Mouse (Mus musculus) limb, embryonic 15.5 days (tissue): ENCODE results near the gene Tbc1d2b. TPM values are rescaled to one million over a fixed set of nuclear protein-coding genes. Genes with fewer than 3 reads are reported as not detected.
A peak's percentile ranks its signal among the peaks of the same experiment; 100 is the strongest.

Experiments used
- ATAC-seq: fragments of 200-750 bp; cut with Nextera tagmentation; 2 replicates; pipeline ENCODE4 v1.8.0; 2017; ENCODE audit warnings: low read depth, moderate TSS enrichment; ENCODE audit not compliant: insufficient number of reproducible peaks, low FRiP score, low TSS enrichment
- H3K27ac ChIP-seq: fragments of 300-500 bp; sonication (generic); 2 replicates; pipeline ENCODE4 v1.5.1; 2015; ENCODE audit warnings: moderate library complexity, mild to moderate bottlenecking, inconsistent platforms
- H3K27me3 ChIP-seq: fragments of 300-500 bp; sonication (generic); 2 replicates; pipeline ENCODE4 v1.6.1; 2015; ENCODE audit warnings: inconsistent platforms
- H3K36me3 ChIP-seq: fragments of 300-500 bp; sonication (generic); 2 replicates; pipeline ENCODE4 v1.6.1; 2015; ENCODE audit warnings: inconsistent platforms
- H3K4me1 ChIP-seq: fragments of 300-500 bp; sonication (generic); 2 replicates; pipeline ENCODE4 v1.6.1; 2015; ENCODE audit warnings: inconsistent platforms
- H3K4me2 ChIP-seq: fragments of 300-500 bp; sonication (generic); 2 replicates; pipeline ENCODE4 v1.6.1; 2015; ENCODE audit warnings: mild to moderate bottlenecking, inconsistent platforms
- H3K4me3 ChIP-seq: fragments of 300-500 bp; sonication (generic); 2 replicates; pipeline ENCODE4 v1.5.1; 2015; ENCODE audit warnings: mild to moderate bottlenecking, inconsistent platforms
- H3K9ac ChIP-seq: fragments of 300-500 bp; sonication (generic); 2 replicates; pipeline ENCODE4 v1.6.1; 2015; ENCODE audit warnings: inconsistent platforms
- H3K9me3 ChIP-seq: fragments of 300-500 bp; sonication (generic); 2 replicates; pipeline ENCODE4 v1.6.1; 2016; ENCODE audit warnings: inconsistent platforms
- WGBS: fragments of 180-500 bp; shearing (Covaris S2); methylation state at CpG from one replicate; pipeline ENCODE4 v1.1.7; 2015; 5-methylcytosine and 5-hydroxymethylcytosine counted together
- polyA plus RNA-seq: library from polyadenylated mRNA; unstranded; fragments of >200 nt; fragmentation: Nextera tagmentation; extraction: Ambion mirVana; gene quantifications from 2 replicates; pipeline ENCODE4 v1.2.1, GENCODE M21; 2015

Tbc1d2b gene
- polyA plus RNA-seq, 1 experiment from 2014 or later = 16.3 TPM

GRCm38 (mm10) chr9:90179409-90179808, 91.2 kb downstream of the Tbc1d2b start:
- no peak for ATAC-seq
- no peak overlapping the region for H3K27ac ChIP-seq
- H3K27me3 ChIP-seq = no peaks in the 10 kb centered on the region
- H3K9ac ChIP-seq = no peak overlapping the region
- no peaks in the 10 kb centered on the region for H3K9me3 ChIP-seq
- no peak overlapping the region for H3K4me3 ChIP-seq
- H3K36me3 ChIP-seq = peaks cover 33% of the 10 kb centered on the region
- H3K4me1 ChIP-seq = 0 out of 2 replicates have a peak, but pooled peaks cover 4% of the 10 kb centered on the region
- no peak overlapping the region for H3K4me2 ChIP-seq
- 85% methylated on average over 5 of the region's 5 CpGs for WGBS

GRCm38 (mm10) chr9:90173330-90173729, 97.3 kb downstream of the Tbc1d2b start:
- ATAC-seq = no peak

GRCm38 (mm10) chr9:90172528-90173321, 97.9 kb downstream of the Tbc1d2b start:
- no peaks in the 10 kb centered on the region for H3K9me3 ChIP-seq
- no peaks in the 10 kb centered on the region for H3K27me3 ChIP-seq
- no peak overlapping the region for H3K9ac ChIP-seq
- H3K4me2 ChIP-seq = no peak overlapping the region
- no peaks in the 10 kb centered on the region for H3K4me1 ChIP-seq
- no peak overlapping the region for H3K27ac ChIP-seq
- H3K36me3 ChIP-seq = peaks cover 42% of the 10 kb centered on the region
- no peak overlapping the region for H3K4me3 ChIP-seq
- ATAC-seq = no peak
- 73% methylated on average over 8 of the region's 8 CpGs for WGBS

More at GRCm38 (mm10) chr9:90173330-90173729, 97.3 kb downstream of the Tbc1d2b start:
- Histone ChIP-seq H3K9me3 (no peaks in the 10 kb centered on the region), H3K4me1 (no peaks in the 10 kb centered on the region), H3K9ac (no peak overlapping the region), H3K4me2 (no peak overlapping the region), H3K36me3 (peaks cover 48% of the 10 kb centered on the region), H3K27ac (no peak overlapping the region), H3K4me3 (no peak overlapping the region), H3K27me3 (no peaks in the 10 kb centered on the region)
- WGBS = 67% methylated on average over 3 of the region's 3 CpGs

GRCm38 (mm10) chr9:90171421-90171820, 99.2 kb downstream of the Tbc1d2b start:
- no peak overlapping the region for H3K4me2 ChIP-seq
- ATAC-seq = no peak
- no peak overlapping the region for H3K27ac ChIP-seq
- WGBS = 93% methylated on average over 19 of the region's 19 CpGs
- H3K4me1 ChIP-seq = no peaks in the 10 kb centered on the region
- H3K4me3 ChIP-seq = no peak overlapping the region
- H3K9ac ChIP-seq = no peak overlapping the region
- no peaks in the 10 kb centered on the region for H3K27me3 ChIP-seq
- H3K9me3 ChIP-seq = no peaks in the 10 kb centered on the region
- peaks cover 37% of the 10 kb centered on the region for H3K36me3 ChIP-seq

GRCm38 (mm10) chr9:90169965-90170364, 100.6 kb downstream of the Tbc1d2b start:
- H3K4me2 ChIP-seq = no peak overlapping the region
- 56% methylated on average over 4 of the region's 4 CpGs for WGBS
- no peaks in the 10 kb centered on the region for H3K9me3 ChIP-seq

GRCm38 (mm10) chr9:90166615-90167014, 104.0 kb downstream of the Tbc1d2b start:
- no peak for ATAC-seq
- WGBS = 71% methylated on average over 5 of the region's 5 CpGs
- no peak overlapping the region for H3K9ac ChIP-seq
- H3K27ac ChIP-seq = no peak overlapping the region
- no peaks in the 10 kb centered on the region for H3K27me3 ChIP-seq
- H3K4me1 ChIP-seq = peaks cover 12% of the 10 kb centered on the region
- H3K4me2 ChIP-seq = no peak overlapping the region
- H3K4me3 ChIP-seq = no peak overlapping the region
- H3K9me3 ChIP-seq = no peaks in the 10 kb centered on the region
- 0 out of 2 replicates have a peak, but pooled peaks cover 1% of the 10 kb centered on the region for H3K36me3 ChIP-seq

More at GRCm38 (mm10) chr9:90169965-90170364, 100.6 kb downstream of the Tbc1d2b start:
- H3K27ac ChIP-seq = no peak overlapping the region
- no peak overlapping the region for H3K4me3 ChIP-seq
- H3K9ac ChIP-seq = no peak overlapping the region
- H3K4me1 ChIP-seq = no peaks in the 10 kb centered on the region
- no peak for ATAC-seq
- peaks cover 30% of the 10 kb centered on the region for H3K36me3 ChIP-seq
- no peaks in the 10 kb centered on the region for H3K27me3 ChIP-seq

GRCm38 (mm10) chr9:90165590-90165989, 105.0 kb downstream of the Tbc1d2b start:
- H3K4me3 ChIP-seq = no peak overlapping the region
- no peak for ATAC-seq
- 90% methylated on average over 4 of the region's 4 CpGs for WGBS

GRCm38 (mm10) chr9:90164670-90165453, 105.7 kb downstream of the Tbc1d2b start:
- H3K9ac ChIP-seq = no peak overlapping the region
- no peak for ATAC-seq
- H3K36me3 ChIP-seq = no peaks in the 10 kb centered on the region
- peaks cover 12% of the 10 kb centered on the region for H3K4me1 ChIP-seq
- 0 out of 2 replicates have a peak overlapping the region, but pooled peaks have one; percentile 94 for H3K4me2 ChIP-seq
- 59% methylated on average over 4 of the region's 4 CpGs for WGBS
- no peaks in the 10 kb centered on the region for H3K9me3 ChIP-seq
- H3K27ac ChIP-seq = no peak overlapping the region
- no peak overlapping the region for H3K4me3 ChIP-seq
- no peaks in the 10 kb centered on the region for H3K27me3 ChIP-seq

More at GRCm38 (mm10) chr9:90165590-90165989, 105.0 kb downstream of the Tbc1d2b start:
- no peak overlapping the region for H3K9ac ChIP-seq
- H3K36me3 ChIP-seq = no peaks in the 10 kb centered on the region
- no peaks in the 10 kb centered on the region for H3K27me3 ChIP-seq
- no peak overlapping the region for H3K27ac ChIP-seq
- H3K9me3 ChIP-seq = no peaks in the 10 kb centered on the region
- H3K4me2 ChIP-seq = no peak overlapping the region
- H3K4me1 ChIP-seq = peaks cover 12% of the 10 kb centered on the region

GRCm38 (mm10) chr9:90163749-90164095, 106.9 kb downstream of the Tbc1d2b start:
- Histone ChIP-seq H3K4me2 (peak overlapping the region; percentile 94), H3K4me1 (peaks cover 12% of the 10 kb centered on the region), H3K9me3 (no peaks in the 10 kb centered on the region), H3K9ac (peak overlapping the region; percentile 68), H3K36me3 (no peaks in the 10 kb centered on the region), H3K27me3 (no peaks in the 10 kb centered on the region), H3K4me3 (peak overlapping the region; percentile 74), H3K27ac (peak overlapping the region; percentile 75; the same call in 1 of the 2 replicates)
- 1% methylated on average over 18 of the region's 18 CpGs for WGBS
- peak; percentile 15; the same call in 1 of the 2 replicates for ATAC-seq

GRCm38 (mm10) chr9:90162926-90163748, 107.5 kb downstream of the Tbc1d2b start, which contains the start of gene Adamts7:
Gene Adamts7 (plus strand): TSS chr9:90163069.
- H3K4me3 ChIP-seq = peak within 1 kb of the TSS; percentile 74
- no peaks in the 10 kb centered on the region for H3K27me3 ChIP-seq
- H3K27ac ChIP-seq = peak within 1 kb of the TSS; percentile 75
- peaks cover 12% of the 10 kb centered on the region for H3K4me1 ChIP-seq
- H3K9me3 ChIP-seq = no peaks in the 10 kb centered on the region
- H3K36me3 ChIP-seq = no peaks in the 10 kb centered on the region
- peak within 1 kb of the TSS; percentile 94 for H3K4me2 ChIP-seq
- WGBS = under 1% methylated on average over 58 of the region's 60 CpGs
- H3K9ac ChIP-seq = peak within 1 kb of the TSS; percentile 68
- ATAC-seq = peak; percentile 56; the same call in 1 of the 2 replicates

- H3K4me3 ChIP-seq = peak overlapping the region; percentile 74
- no peaks in the 10 kb centered on the region for H3K27me3 ChIP-seq
- peaks cover 12% of the 10 kb centered on the region for H3K4me1 ChIP-seq
- peak overlapping the region; percentile 75 for H3K27ac ChIP-seq
- H3K4me2 ChIP-seq = peak overlapping the region; percentile 94
- H3K9me3 ChIP-seq = no peaks in the 10 kb centered on the region
- ATAC-seq = peak; percentile 74
- H3K9ac ChIP-seq = peak overlapping the region; percentile 68
- no peaks in the 10 kb centered on the region for H3K36me3 ChIP-seq
- 9% methylated on average over 27 of the region's 29 CpGs for WGBS
Measured at GRCm38 (mm10) chr9:90162243-90162925, 108.2 kb downstream of the Tbc1d2b start.
